Mouse (Mus musculus): ENCODE data around the gene Sdad1. TPM values are rescaled to one million over a fixed set of nuclear protein-coding genes. Genes with fewer than 3 reads are reported as not detected.

The Sdad1 gene
- polyA plus RNA-seq, 1 experiment, result 76.7 TPM

- TF ChIP-seq GATA1 (IDR thresholded peaks at IDR 0.05; ENCODE audit: low read length), result no peak
Observed at GRCm38 (mm10) chr5:92277437-92278394, 32.6 kb downstream of the Sdad1 start, which contains the start of gene Naaa. Gene Naaa (minus strand): TSS chr5:92278170.

- TF ChIP-seq GATA1 (IDR thresholded peaks at IDR 0.05; ENCODE audit: low read length), result no peak
Observed at GRCm38 (mm10) chr5:92270496-92270895, 39.8 kb downstream of the Sdad1 start.

GRCm38 (mm10) chr5:92263761-92264359, 46.4 kb downstream of the Sdad1 start:
- no peak for TF ChIP-seq GATA1 (IDR thresholded peaks at IDR 0.05; ENCODE audit: low read length)

GRCm38 (mm10) chr5:92262646-92263045, 47.6 kb downstream of the Sdad1 start:
- TF ChIP-seq GATA1 (IDR thresholded peaks at IDR 0.05; ENCODE audit: low read length), result no peak

- TF ChIP-seq GATA1 (IDR thresholded peaks at IDR 0.05; ENCODE audit: low read length), result no peak
Observed at GRCm38 (mm10) chr5:92256218-92256617, 54.1 kb downstream of the Sdad1 start, which contains the start of gene Ppef2. Gene Ppef2 (minus strand): TSS chr5:92256278.

- no peak for TF ChIP-seq GATA1 (IDR thresholded peaks at IDR 0.05; ENCODE audit: low read length)
Observed at GRCm38 (mm10) chr5:92254476-92254875, 55.8 kb downstream of the Sdad1 start.

- no peak for TF ChIP-seq GATA1 (IDR thresholded peaks at IDR 0.05; ENCODE audit: low read length)
Observed at GRCm38 (mm10) chr5:92252797-92253343, 57.4 kb downstream of the Sdad1 start.

GRCm38 (mm10) chr5:92252031-92252430, 58.2 kb downstream of the Sdad1 start:
- TF ChIP-seq GATA1 (IDR thresholded peaks at IDR 0.05; ENCODE audit: low read length), result no peak

- TF ChIP-seq GATA1 (IDR thresholded peaks at IDR 0.05; ENCODE audit: low read length), result no peak
Observed at GRCm38 (mm10) chr5:92248614-92249013, 61.7 kb downstream of the Sdad1 start.

GRCm38 (mm10) chr5:92245483-92245882, 64.8 kb downstream of the Sdad1 start:
- TF ChIP-seq GATA1 (IDR thresholded peaks at IDR 0.05; ENCODE audit: low read length), result no peak

GRCm38 (mm10) chr5:92244900-92245299, 65.4 kb downstream of the Sdad1 start:
- no peak for TF ChIP-seq GATA1 (IDR thresholded peaks at IDR 0.05; ENCODE audit: low read length)

GRCm38 (mm10) chr5:92240769-92241168, 69.5 kb downstream of the Sdad1 start:
- TF ChIP-seq GATA1 (IDR thresholded peaks at IDR 0.05; ENCODE audit: low read length), result no peak

GRCm38 (mm10) chr5:92239333-92240232, 70.7 kb downstream of the Sdad1 start:
- no peak for TF ChIP-seq GATA1 (IDR thresholded peaks at IDR 0.05; ENCODE audit: low read length)

GRCm38 (mm10) chr5:92234939-92235557, 75.2 kb downstream of the Sdad1 start:
- TF ChIP-seq GATA1 (IDR thresholded peaks at IDR 0.05; ENCODE audit: low read length), result no peak

Other genes with a start within 250 kb of the Sdad1 start
- gene G3bp2, start 226.8 kb downstream of the Sdad1 start, polyA plus RNA-seq (2012), result 13.9 and 16.0 TPM in 2 replicates
- 7.5 and 36.1 TPM in 2 replicates for gene Uso1, start 172.5 kb downstream of the Sdad1 start, polyA plus RNA-seq (2012)
- gene U90926, start 95.1 kb downstream of the Sdad1 start, polyA plus RNA-seq (2012), result not detected in 2 replicates
- gene Ppef2, start 54.2 kb downstream of the Sdad1 start, polyA plus RNA-seq (2012), result 0.03 TPM in 1 of 2 replicates, not detected in the other
- 5.0 and 5.2 TPM in 2 replicates for gene Naaa, start 32.3 kb downstream of the Sdad1 start, polyA plus RNA-seq (2012)
- not detected in 2 replicates for gene Cxcl9, start 17.6 kb upstream of the Sdad1 start, polyA plus RNA-seq (2012)
- gene Art3, start 21.3 kb upstream of the Sdad1 start, polyA plus RNA-seq (2012), result not detected in 2 replicates
- gene Cxcl10, start 38.4 kb upstream of the Sdad1 start, polyA plus RNA-seq (2012), result not detected in 2 replicates
- 20.2 and 39.4 TPM in 2 replicates for gene Nup54, start 124.7 kb upstream of the Sdad1 start, polyA plus RNA-seq (2012)
- gene Scarb2, start 196.4 kb upstream of the Sdad1 start, polyA plus RNA-seq (2012), result 9.4 and 11.2 TPM in 2 replicates
- not detected in 2 replicates for gene Fam47e, start 244.6 kb upstream of the Sdad1 start, polyA plus RNA-seq (2012)

Measured in G1E-ER4 (cell line).